Mouse (Mus musculus): Measurements from ENCODE around the gene Bcl9l.
"Not testable (repeated sequence)": the region's sequence is repeated elsewhere in the genome, so short reads cannot be mapped to it uniquely, and the experiment has no call there.

Gene Bcl9l

GRCm38 (mm10) chr9:44482552-44482951 lies at the start of gene Bcl9l:
TSS of gene Bcl9l (plus strand) at chr9:44482825.
- peak; percentile 89 to 95 for DNase-seq (ENCODE audit: low spot score in 2 of 2)

DNA sequence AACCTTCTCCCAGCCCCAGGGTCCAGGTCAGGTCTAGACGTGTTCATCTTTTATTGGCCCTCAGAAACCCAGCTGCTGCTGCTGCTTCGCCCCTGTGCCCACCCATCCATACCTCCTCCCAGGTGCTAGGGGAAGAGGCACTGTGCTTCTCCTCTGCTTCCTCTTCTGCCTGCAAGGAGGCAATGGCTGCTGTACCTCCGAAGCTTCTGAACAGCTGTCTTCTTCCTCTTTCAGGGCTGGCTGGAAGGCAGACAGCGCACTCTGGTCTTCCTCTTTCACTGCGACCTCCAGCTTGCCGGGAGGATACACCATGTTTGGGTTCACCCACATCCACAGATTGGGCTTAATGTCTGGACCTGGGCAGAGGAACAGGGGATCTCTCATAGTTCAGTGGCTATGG lies 46.9 kb upstream of the Bcl9l start:
- no peak for DNase-seq (ENCODE audit: low spot score in 2 of 2)

GRCm38 (mm10) chr9:44440961-44441360 lies 41.7 kb upstream of the Bcl9l start, which contains the start of gene Foxr1:
TSS of gene Foxr1 (minus strand) at chr9:44441136.
- DNase-seq (ENCODE audit: low spot score in 2 of 2), result no peak

- DNase-seq (ENCODE audit: low spot score in 2 of 2), result not testable (repeated sequence)
These were observed 38.1 kb upstream of the Bcl9l start for GRCm38 (mm10) chr9:44444402-44445025.

DNA sequence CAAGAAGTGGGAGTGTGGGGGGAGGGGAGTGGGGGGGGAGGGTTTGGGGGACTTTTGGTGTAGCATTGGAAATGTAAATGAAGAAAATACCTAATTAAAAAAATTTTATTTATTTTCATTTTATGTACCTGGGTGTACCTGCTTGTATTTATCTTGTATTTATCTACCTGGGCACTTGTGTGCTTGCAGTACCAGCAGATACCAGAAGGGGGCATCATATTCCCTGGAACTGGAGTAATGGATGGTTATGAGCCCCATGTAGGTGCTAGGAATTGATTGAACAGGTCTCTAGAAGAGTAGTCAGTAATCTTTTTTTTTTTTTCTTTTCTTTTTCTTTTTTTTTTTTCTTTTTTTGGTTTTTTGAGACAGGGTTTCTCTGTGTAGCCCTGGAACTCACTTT lies 32.2 kb upstream of the Bcl9l start:
- no peak for DNase-seq (ENCODE audit: low spot score in 2 of 2)

DNA sequence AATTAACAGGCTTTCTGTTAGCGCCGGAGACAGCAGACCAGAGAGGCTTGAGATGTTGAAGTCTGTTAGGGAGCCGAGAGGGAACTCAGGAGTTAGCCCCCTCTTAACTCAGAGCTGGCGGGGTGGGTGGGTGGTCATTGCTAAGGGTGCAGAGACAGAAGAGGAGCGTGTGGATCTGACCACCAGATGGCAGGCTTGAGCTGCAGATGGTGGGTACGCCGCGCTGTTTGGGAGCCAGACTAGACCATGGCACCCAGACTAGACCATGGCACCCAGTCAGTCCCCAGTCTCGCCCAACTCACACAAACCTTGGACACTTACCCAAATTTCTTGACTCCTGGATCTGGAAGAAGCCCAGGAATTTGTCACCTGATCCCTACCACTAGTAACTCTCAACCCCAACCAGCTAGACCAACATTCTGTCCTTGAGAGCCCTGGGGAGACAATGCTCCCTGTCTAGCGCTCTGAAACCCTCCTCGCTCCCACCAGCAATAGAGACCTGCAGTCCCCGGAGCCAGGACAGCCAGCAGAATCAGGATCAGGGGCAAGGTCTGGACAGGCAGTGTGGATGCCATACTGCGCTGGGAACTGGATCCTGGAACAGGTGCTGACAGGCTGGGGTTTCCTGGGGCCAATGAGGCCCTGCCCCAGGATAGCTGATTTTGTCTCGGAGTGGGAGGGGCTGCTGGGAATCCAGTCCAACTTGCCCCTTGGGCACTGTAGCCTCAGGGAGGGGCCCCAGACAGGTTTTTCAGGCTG lies 28.3 kb upstream of the Bcl9l start:
- peak; percentile 87 to 93 for DNase-seq (ENCODE audit: low spot score in 2 of 2)

GRCm38 (mm10) chr9:44454891-44455220 lies 27.8 kb upstream of the Bcl9l start, which contains the start of gene Upk2:
TSS of gene Upk2 (minus strand) at chr9:44454976.
- no peak for DNase-seq (ENCODE audit: low spot score in 2 of 2)

DNA sequence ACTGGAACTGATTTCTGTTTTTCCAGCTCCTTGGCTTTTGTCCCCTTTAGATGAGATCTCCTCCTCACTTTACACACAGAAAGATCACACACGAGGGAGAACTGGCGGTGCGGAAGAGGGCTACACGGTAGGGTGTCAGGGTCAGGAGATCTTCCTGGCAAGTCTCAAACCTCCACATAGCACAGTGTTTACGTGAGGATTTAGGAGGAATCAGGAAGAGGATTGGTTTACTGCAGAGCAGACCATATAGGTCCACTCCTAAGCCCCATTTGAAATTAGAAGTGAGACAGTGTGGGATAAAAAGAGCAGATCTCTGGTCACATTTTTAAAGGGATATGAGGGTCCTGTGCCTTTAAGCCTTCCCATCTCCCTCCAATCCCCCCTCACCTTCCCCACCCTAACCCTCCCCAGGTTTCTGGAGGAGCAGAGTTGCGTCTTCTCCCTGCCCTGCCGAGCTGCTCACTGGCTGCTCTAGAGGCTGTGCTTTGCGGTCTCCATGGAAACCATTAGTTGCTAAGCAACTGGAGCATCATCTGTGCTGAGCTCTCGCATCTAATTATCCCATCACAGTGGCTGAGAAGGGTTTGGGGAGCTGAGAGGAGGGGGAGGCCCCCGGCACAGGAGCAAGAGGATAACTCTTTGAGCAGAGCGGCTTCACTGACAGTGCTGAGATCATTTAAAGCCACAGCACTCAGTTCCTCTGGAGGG lies 25.4 kb upstream of the Bcl9l start:
- peak in 1 of 2 experiments; percentile 85 for DNase-seq (ENCODE audit: low spot score in 2 of 2)

- no peak for DNase-seq (ENCODE audit: low spot score in 2 of 2)
These were observed 20.7 kb upstream of the Bcl9l start for GRCm38 (mm10) chr9:44461950-44462349.

- DNase-seq (ENCODE audit: low spot score in 2 of 2), result no peak
These were observed 14.4 kb upstream of the Bcl9l start for GRCm38 (mm10) chr9:44468224-44468623.

GRCm38 (mm10) chr9:44468800-44469199 lies 13.8 kb upstream of the Bcl9l start:
- DNase-seq (ENCODE audit: low spot score in 2 of 2), result no peak

DNA sequence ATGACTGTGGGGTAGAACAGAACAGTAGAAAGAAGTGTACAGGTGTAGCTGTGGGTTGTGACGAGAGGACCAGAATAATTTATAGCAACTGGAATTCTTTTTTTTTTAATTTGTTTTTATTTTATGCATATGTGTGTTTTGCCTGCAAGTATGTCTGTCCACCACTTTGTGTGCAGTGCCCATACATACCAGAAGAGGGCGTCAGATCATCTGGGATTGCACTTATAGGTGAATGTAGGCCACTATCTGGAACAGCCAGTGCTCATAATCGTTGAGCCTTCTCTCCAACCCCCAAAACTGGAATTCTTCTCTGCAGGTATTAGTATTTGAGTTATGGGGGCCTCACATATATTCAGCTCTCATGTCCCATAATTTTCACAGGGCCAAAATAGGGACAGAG lies 9.4 kb upstream of the Bcl9l start:
- DNase-seq (ENCODE audit: low spot score in 2 of 2), result no peak

DNA sequence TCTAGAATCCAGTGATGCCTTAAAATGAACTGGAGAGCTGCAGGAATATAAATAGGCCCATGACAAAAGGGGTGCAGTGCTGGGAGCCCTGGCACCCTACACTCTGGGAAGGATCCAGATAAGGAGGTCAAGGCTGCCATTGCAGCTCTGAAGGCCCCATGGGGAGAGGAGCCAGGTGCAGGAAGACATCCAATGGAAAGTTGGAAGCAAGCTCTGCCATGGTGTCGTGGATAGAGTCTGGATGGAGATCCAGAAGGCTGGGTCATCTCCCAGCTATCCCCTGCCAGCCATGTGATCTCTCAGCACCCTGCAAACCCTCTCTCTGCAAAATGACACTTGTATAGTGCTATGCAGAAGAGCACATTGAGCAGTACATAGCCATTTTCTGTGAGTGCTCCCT lies 8.3 kb upstream of the Bcl9l start:
- no peak for DNase-seq (ENCODE audit: low spot score in 2 of 2)

DNA sequence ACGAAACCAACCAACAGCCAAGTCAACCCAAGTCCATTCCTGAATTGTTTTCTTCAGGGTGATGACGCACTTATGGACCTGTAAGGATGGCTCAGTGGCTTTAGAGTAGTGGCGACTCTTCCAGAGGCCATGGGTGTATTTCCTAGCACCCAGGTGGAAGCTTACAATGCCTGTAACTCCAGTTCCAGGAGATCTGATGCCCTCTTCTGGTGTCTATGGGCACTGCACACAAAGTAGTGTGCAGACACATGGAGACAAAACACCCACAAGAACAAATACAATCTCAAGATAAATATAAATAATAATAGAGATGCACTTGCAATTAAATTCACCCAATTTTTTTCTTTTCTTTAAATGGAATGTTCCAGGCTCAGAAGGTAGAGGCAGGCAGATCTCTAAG lies 6.7 kb upstream of the Bcl9l start:
- DNase-seq (ENCODE audit: low spot score in 2 of 2), result no peak

DNA sequence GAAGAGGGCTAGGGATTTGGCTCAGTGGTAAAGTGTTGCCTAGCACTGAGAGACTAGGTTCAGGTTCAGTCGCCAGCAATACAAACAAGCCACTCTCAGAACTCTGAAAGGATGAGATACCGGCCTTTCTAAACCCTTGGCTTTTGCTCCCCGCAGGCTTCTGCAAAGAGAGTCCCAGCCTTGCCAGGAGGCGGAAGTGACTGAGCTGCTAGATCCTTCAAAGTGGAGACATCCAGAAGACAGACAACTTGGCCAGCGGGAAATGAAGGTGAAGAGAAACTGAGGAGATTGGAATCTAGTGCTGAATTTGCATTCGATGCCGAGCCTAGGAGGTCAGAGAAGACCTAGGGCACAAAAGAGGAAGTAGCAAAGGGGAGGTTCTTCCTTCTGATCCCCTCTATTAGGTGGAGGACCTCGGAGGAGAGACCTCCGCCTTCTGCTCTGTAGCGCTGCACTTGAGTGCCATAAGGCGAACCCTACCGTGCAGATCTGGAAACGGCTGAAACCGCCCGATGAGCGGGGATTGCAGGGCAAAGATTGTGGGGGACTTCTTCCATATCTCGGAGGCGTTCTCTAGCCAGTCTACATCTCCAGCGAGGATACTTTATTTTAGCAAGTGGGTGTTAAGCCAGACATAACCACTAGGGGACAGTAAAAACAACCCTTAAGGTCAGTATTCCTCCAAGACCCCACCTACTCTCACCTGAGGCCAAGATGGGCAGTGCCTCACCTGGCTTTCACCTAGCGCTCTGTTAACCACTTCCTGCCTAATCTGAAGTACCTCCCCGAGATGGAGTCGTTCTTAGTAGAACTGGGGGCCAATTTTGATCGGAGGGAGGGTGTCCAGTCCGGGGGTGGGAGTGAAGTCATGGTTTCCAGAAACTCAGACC lies 5.0 kb upstream of the Bcl9l start:
- no peak for DNase-seq (ENCODE audit: low spot score in 2 of 2)

GRCm38 (mm10) chr9:44478229-44478921 lies 4.2 kb upstream of the Bcl9l start:
- peak; percentile 53 to 80 for DNase-seq (ENCODE audit: low spot score in 2 of 2)

DNA sequence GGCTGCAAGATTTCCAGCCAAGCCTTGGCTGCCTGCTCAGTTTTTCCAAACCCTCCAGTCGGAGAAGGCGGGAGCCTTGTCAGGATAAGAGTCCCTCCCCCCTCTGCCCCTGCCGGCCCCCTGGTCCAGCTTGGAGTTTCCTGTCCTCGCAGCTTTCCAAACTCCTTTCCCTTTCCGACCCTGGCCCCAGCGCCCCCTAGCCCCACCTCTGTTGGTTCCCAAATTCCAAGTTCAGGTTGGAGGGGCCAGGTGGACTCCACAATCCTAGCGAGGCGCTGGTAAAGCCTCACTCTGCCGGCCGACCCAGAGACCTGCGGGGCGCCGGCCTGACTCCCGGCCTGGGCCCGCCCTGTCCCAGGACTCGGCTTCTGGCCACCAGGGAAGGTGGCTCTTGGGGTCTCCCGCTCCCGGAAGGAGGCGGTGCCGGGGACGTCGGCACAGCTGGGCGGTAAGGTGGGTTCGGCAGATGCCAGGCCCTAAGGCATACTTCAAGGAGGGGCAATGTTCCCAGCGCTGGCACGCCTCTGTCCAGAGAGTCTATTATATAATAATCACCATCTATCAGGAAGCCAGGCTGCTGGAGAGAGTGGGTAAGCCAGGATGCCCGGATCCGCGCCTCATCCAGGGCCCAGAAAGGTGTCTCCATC lies 3.5 kb upstream of the Bcl9l start:
- peak; percentile 58 to 82 for DNase-seq (ENCODE audit: low spot score in 2 of 2)

GRCm38 (mm10) chr9:44479628-44480428 lies 2.8 kb upstream of the Bcl9l start:
- peak; percentile 71 to 90 for DNase-seq (ENCODE audit: low spot score in 2 of 2)

- DNase-seq (ENCODE audit: low spot score in 2 of 2), result no peak
These were observed 513 bp upstream of the Bcl9l start for GRCm38 (mm10) chr9:44482112-44482511.

DNA sequence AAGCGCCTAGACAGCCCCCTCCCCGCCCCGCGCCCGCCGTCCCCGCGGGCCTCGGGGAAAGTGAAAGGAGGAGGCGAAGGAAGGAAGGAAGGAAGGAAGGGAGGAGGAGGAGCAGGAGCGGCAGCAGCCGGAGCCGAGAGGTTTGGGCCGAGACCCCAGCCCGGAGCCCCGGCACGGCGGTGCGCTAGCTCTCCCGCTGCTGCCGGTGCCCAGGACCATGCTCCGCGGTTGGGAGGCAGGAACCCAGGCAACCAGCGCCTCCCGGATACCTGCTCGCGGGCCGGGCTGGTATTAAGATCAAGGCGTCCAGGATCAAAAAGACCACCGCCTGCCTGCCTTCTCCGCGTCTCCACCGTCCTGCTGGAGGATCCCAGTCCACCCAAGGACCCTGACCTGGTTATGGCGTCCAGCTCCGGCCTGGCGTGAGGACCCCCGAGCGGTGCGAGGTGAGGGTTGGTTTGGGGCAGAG lies 450 bp downstream of the Bcl9l start:
- no peak for DNase-seq (ENCODE audit: low spot score in 2 of 2)

Measured in cerebellum, postnatal 4 days (tissue).